In the genomic region with DNA sequence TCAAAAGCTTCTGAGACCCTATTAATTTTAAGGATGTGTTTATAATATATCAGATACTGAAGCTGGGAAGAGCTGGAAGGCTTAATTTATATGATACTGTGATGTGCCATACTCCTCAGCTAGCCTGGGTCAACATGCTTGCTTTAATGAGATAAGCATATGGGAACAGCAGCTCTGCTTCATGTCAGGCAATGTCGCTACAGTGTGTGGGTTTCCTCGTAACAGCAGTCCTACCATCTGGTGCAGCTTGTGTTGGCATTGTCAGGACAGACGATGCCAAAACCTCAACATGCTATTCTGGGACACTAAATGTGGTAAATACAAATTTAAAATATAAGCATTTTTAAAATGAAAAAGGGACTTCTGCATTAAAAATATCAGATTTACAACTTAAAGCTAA, we compare ENCODE assay signal across 8 mouse cellular contexts. TPM values are rescaled to one million over a fixed set of nuclear protein-coding genes. Genes with fewer than 3 reads are reported as not detected.
DNase-seq lines count a peak whose midpoint lies in the region; ATAC-seq and TF ChIP-seq lines count a peak whose summit lies in the region.
"Had no signal": no experiment of that assay in that cellular context is flagged by ENCODE, and none has a peak within 500 bp of the region (broad histone marks: within the 10 kb centered on the region; RNA-seq: fewer than 3 reads in every experiment).

No protein-coding gene starts in this region.

- peak; percentile 55; the same call in 1 of the 2 replicates for ATAC-seq in liver, embryonic 12.5 days

- H3K27me3 ChIP-seq in MEL (ENCODE audit: control insufficient read depth in 1 of 2, insufficient read depth in 2 of 2, low read length in 2 of 2): no peaks in the 10 kb centered on the region
- H3K27me3 ChIP-seq in liver, embryonic 12.5 days (replicated peaks): no peaks in the 10 kb centered on the region
- H3K27me3 ChIP-seq: heart, embryonic 13.5 days had no signal

- H3K4me2 ChIP-seq in liver, embryonic 12.5 days: no peak overlapping the region
- H3K4me2 ChIP-seq: heart, embryonic 13.5 days had no signal

- H3K79me2 ChIP-seq in MEL (ENCODE audit: control insufficient read depth, insufficient read depth, low read length, poor library complexity): peaks cover 4% of the 10 kb centered on the region; the same call in 1 of the 2 replicates

- H3K9ac ChIP-seq in MEL (ENCODE audit: control insufficient read depth, low read depth, low read length, poor library complexity, severe bottlenecking): no peak overlapping the region
- H3K9ac ChIP-seq in liver, embryonic 12.5 days: no peak overlapping the region
- H3K9ac ChIP-seq: heart, embryonic 13.5 days had no signal

- TF ChIP-seq CTCF in MEL (IDR thresholded peaks at IDR 0.05 in 2 of 3, conservative IDR thresholded peaks at IDR 0.05 in 1 of 3; ENCODE audit: control insufficient read depth in 1 of 3, insufficient read depth in 1 of 3, low read depth in 2 of 3, low read length in 3 of 3, poor library complexity in 1 of 3, severe bottlenecking in 1 of 3): no peak

- TF ChIP-seq POLR2A in MEL (IDR thresholded peaks at IDR 0.05; ENCODE audit: control insufficient read depth in 1 of 2, insufficient read depth in 1 of 2, low read depth in 1 of 2, low read length in 2 of 2, poor library complexity in 1 of 2): no peak

- peaks cover 0 to 2% of the 10 kb centered on the region in 2 experiments; a peak in 3 of 4 replicates for H3K36me3 ChIP-seq in MEL (ENCODE audit: control insufficient read depth in 1 of 2, insufficient read depth in 2 of 2, low read length in 2 of 2)
- H3K36me3 ChIP-seq in liver, embryonic 12.5 days: no peaks in the 10 kb centered on the region
- H3K36me3 ChIP-seq: heart, embryonic 13.5 days had no signal

- intact Hi-C loops in gastrocnemius, postnatal 14 days (cut with DNase I; ENCODE audit: low total_unique reads): no loop called here

- DNase-seq in MEL (ENCODE audit: low read depth, low spot score): peak; percentile 51
- peak; percentile 53 for DNase-seq in cerebellum, adult 11-12 months
- peak; percentile 84 for DNase-seq in layer of hippocampus, adult 11-12 months (ENCODE audit: low spot score)
- DNase-seq in T-cell, adult 2 months (ENCODE audit: low spot score): no peak
- no peak for DNase-seq in gastrocnemius, postnatal 14 days
- no peak for DNase-seq in heart, postnatal 4 days

- 14% methylated on average over 3 of the region's 3 CpGs for WGBS in liver, embryonic 12.5 days (ENCODE audit: insufficient replicate concordance)

- no peaks in the 10 kb centered on the region for H3K9me3 ChIP-seq in MEL (replicated peaks; ENCODE audit: insufficient read depth, low read length)
- no peaks in the 10 kb centered on the region for H3K9me3 ChIP-seq in liver, embryonic 12.5 days (replicated peaks)
- H3K9me3 ChIP-seq: heart, embryonic 13.5 days had no signal

- H3K4me3 ChIP-seq in MEL (ENCODE audit: control insufficient read depth in 1 of 2, insufficient read depth in 1 of 2, low read depth in 2 of 2, low read length in 2 of 2): no peak overlapping the region
- H3K4me3 ChIP-seq in liver, embryonic 12.5 days: no peak overlapping the region
- H3K4me3 ChIP-seq: heart, embryonic 13.5 days had no signal

- TF ChIP-seq EP300 in MEL (IDR thresholded peaks at IDR 0.05; ENCODE audit: low read depth in 1 of 2, low read length in 2 of 2): 0 out of 4 replicates have a peak, but pooled peaks have one; percentile 24 to 29

- H3K4me1 ChIP-seq in MEL (ENCODE audit: control insufficient read depth in 1 of 2, insufficient read depth in 2 of 2, low read length in 2 of 2): peaks cover 0 to 3% of the 10 kb centered on the region in 2 experiments; a peak in 1 of 4 replicates
- H3K4me1 ChIP-seq in liver, embryonic 12.5 days: peaks cover 11% of the 10 kb centered on the region

- H3K27ac ChIP-seq in MEL (ENCODE audit: control insufficient read depth, low read depth, low read length): no peak overlapping the region
- no peak overlapping the region for H3K27ac ChIP-seq in liver, embryonic 12.5 days
- H3K27ac ChIP-seq: heart, embryonic 13.5 days had no signal

- no peak for TF ChIP-seq RAD21 in MEL (IDR thresholded peaks at IDR 0.05; ENCODE audit: low read depth, low read length)

TF ChIP-seq in MEL, 35 proteins besides CTCF, POLR2A, EP300 and RAD21:
- TF ChIP-seq ZKSCAN1 (IDR thresholded peaks at IDR 0.05; ENCODE audit: low read depth, low read length): no peak
- TF ChIP-seq TAL1 (IDR thresholded peaks at IDR 0.05; ENCODE audit: low read length): peak; percentile 42
- 0 out of 2 replicates have a peak, but pooled peaks have one; percentile 15 for TF ChIP-seq ETS1 (IDR thresholded peaks at IDR 0.05; ENCODE audit: low read depth, low read length)

RNA-seq across cellular contexts. Expression of a gene that starts 40.9 kb away (rescaled TPM):
- total RNA-seq in MEL (2012; rRNA removed): 15.9 and 20.2 TPM in 2 replicates
- 10 to 100 TPM; 34.3 to 37.2 TPM for polyA plus RNA-seq in MEL (2012; ENCODE audit: insufficient read depth in 1 of 2, insufficient read length in 2 of 2, low read depth in 1 of 2, low replicate concordance in 2 of 2, missing spikeins in 1 of 2)
- polyA plus RNA-seq in liver, embryonic 12.5 days (2016; fragmentation: Nextera tagmentation; extraction: Ambion mirVana): 30.7 and 32.3 TPM in 2 replicates
- total RNA-seq in gastrocnemius, postnatal 14 days (2021): 10 to 100 TPM; 47.3 to 51.4 TPM
- total RNA-seq in heart, postnatal 4 days (2021): 100 to 1,000 TPM; 107 TPM

Comparison
In these comparisons a context has a peak if more than half of its experiments do, and no peak if none do; other contexts are left out.
1. DNase-seq: peak in MEL (single experiment), cerebellum, adult 11-12 months (single experiment) and layer of hippocampus, adult 11-12 months (single experiment); none in T-cell, adult 2 months (single experiment), gastrocnemius, postnatal 14 days (single experiment) and heart, postnatal 4 days (single experiment).